ENCODE assay signal across 7 mouse cellular contexts in genomic region chr12:91745758-91746290, GRCm38 (mm10). TPM values are rescaled to one million over a fixed set of nuclear protein-coding genes. Genes with fewer than 3 reads are reported as not detected.
DNase-seq lines count a peak whose midpoint lies in the region; ATAC-seq and TF ChIP-seq lines count a peak whose summit lies in the region.

No protein-coding gene starts in this region.

- no peaks in the 10 kb centered on the region for H3K36me3 ChIP-seq in forebrain, postnatal 0 days (ENCODE audit: insufficient read depth)
- no peaks in the 10 kb centered on the region for H3K36me3 ChIP-seq in midbrain, embryonic 13.5 days

- 0 out of 2 replicates have a peak, but pooled peaks cover 5% of the 10 kb centered on the region for H3K4me1 ChIP-seq in forebrain, postnatal 0 days (ENCODE audit: insufficient read depth)
- peaks cover 28% of the 10 kb centered on the region for H3K4me1 ChIP-seq in midbrain, embryonic 13.5 days (replicated peaks)

- peak; percentile 14; the same call in 1 of the 2 replicates for ATAC-seq in forebrain, postnatal 0 days
- peak; percentile 21; the same call in 1 of the 2 replicates for ATAC-seq in midbrain, embryonic 13.5 days
- ATAC-seq in inflammation-experienced regulatory T-cells, adult 6 months = no peak

- no peak overlapping the region for H3K27ac ChIP-seq in forebrain, postnatal 0 days (ENCODE audit: low read depth, low read length)
- H3K27ac ChIP-seq in midbrain, embryonic 13.5 days = no peak overlapping the region

- no peak overlapping the region for H3K4me2 ChIP-seq in forebrain, postnatal 0 days (ENCODE audit: low read depth)
- H3K4me2 ChIP-seq in midbrain, embryonic 13.5 days (replicated peaks) = no peak overlapping the region

- no peaks in the 10 kb centered on the region for H3K27me3 ChIP-seq in forebrain, postnatal 0 days (ENCODE audit: insufficient read depth, low read length)
- H3K27me3 ChIP-seq in midbrain, embryonic 13.5 days = no peaks in the 10 kb centered on the region

- peak; percentile 29 to 43 for DNase-seq in urinary bladder, adult 18-20 months (ENCODE audit: low spot score in 2 of 2)
- no peak for DNase-seq in urinary bladder, postnatal 10 days (ENCODE audit: low spot score)
- no peak for DNase-seq in forebrain, postnatal 0 days
- peak; percentile 68 for DNase-seq in kidney, postnatal 10 days
- DNase-seq in cerebellum, postnatal 4 days (ENCODE audit: low spot score in 2 of 2) = no peak

- no peak overlapping the region for H3K4me3 ChIP-seq in forebrain, postnatal 0 days (ENCODE audit: low read depth, low read length)
- H3K4me3 ChIP-seq in midbrain, embryonic 13.5 days (replicated peaks) = no peak overlapping the region

- no peak overlapping the region for H3K9ac ChIP-seq in forebrain, postnatal 0 days
- no peak overlapping the region for H3K9ac ChIP-seq in midbrain, embryonic 13.5 days (replicated peaks)

- no peak for TF ChIP-seq CTCF in forebrain, postnatal 0 days (IDR thresholded peaks at IDR 0.05; ENCODE audit: low read depth)

- no peaks in the 10 kb centered on the region for H3K9me3 ChIP-seq in forebrain, postnatal 0 days (ENCODE audit: low read length)
- H3K9me3 ChIP-seq in midbrain, embryonic 13.5 days = no peaks in the 10 kb centered on the region

- 37% methylated on average over 11 of the region's 11 CpGs for WGBS in forebrain, postnatal 0 days
- WGBS in midbrain, embryonic 13.5 days = 66% methylated on average over 11 of the region's 11 CpGs

RNA-seq across cellular contexts. Expression of gene Ston2, which starts 42.4 kb away (rescaled TPM):
- 7.1 and 8.8 TPM in 2 replicates for total RNA-seq in forebrain, postnatal 0 days (2014; rRNA removed)
- polyA plus RNA-seq in forebrain, postnatal 0 days (2015; fragmentation: Nextera tagmentation; extraction: Ambion mirVana) = 3.6 and 7.7 TPM in 2 replicates
- 3.8 and 7.4 TPM in 2 replicates for polyA plus RNA-seq in midbrain, embryonic 13.5 days (2015; fragmentation: Nextera tagmentation; extraction: Ambion mirVana)
- 1 to 10 TPM in 1 of 3 experiments, under 1 TPM in 2; 0.69 to 2.0 (median 0.82) TPM for polyA plus RNA-seq in inflammation-experienced regulatory T-cells, adult 6 months (2017; shearing (Covaris generic))

Comparison
In these comparisons a context has a peak if more than half of its experiments do, and no peak if none do; other contexts are left out.
1. DNase-seq: peak in urinary bladder, adult 18-20 months (2 of 2) and kidney, postnatal 10 days (single experiment); none in urinary bladder, postnatal 10 days (single experiment), forebrain, postnatal 0 days (single experiment) and cerebellum, postnatal 4 days (0 of 2).